Mouse (Mus musculus) olfactory bulb, adult 2 months (tissue): ENCODE data around the gene Pde6h.

Experiments
- CTCF ChIP-seq: fragments of 200-500 bp; IDR thresholded peaks from 2 replicates; pipeline ENCODE4 v1.5.1; 2012; ENCODE audit warnings: low read depth, mild to moderate bottlenecking, low read length, moderate library complexity; ENCODE audit not compliant: insufficient read depth
- POLR2A ChIP-seq: fragments of 200-500 bp; IDR thresholded peaks from 2 replicates; pipeline ENCODE4 v1.6.1; 2012; ENCODE audit warnings: mild to moderate bottlenecking, low read depth, low read length, moderate library complexity; ENCODE audit not compliant: insufficient read depth

- no peak for TF ChIP-seq CTCF
- TF ChIP-seq POLR2A: no peak
These were observed 74.5 kb downstream of the Pde6h start for GRCm38 (mm10) chr6:136998181-136998580.
